Mouse (Mus musculus) liver, embryonic 14.5 days (tissue): Measurements from ENCODE around the gene Gm3591. TPM values are rescaled to one million over a fixed set of nuclear protein-coding genes. Genes with fewer than 3 reads are reported as not detected.
"Not testable (repeated sequence)": the region's sequence is repeated elsewhere in the genome, so short reads cannot be mapped to it uniquely, and the experiment has no call there.

Experiments
- ATAC-seq: fragments of 200-750 bp; cut with Nextera tagmentation; 2 replicates; pipeline ENCODE4 v1.8.0; 2017; ENCODE audit warnings: moderate number of reproducible peaks, mild to moderate bottlenecking, moderate library complexity; ENCODE audit not compliant: insufficient read depth
- DNase-seq, 3 experiments: peaks; one replicate each; pipeline ENCODE4 v3.0.0-alpha.2; 2012 to 2013; ENCODE audit warnings: low read depth in 3 of 3, low spot score in 3 of 3
- H3K27ac ChIP-seq: fragments of 300-500 bp; sonication (generic); 2 replicates; pipeline ENCODE4 v1.5.1; 2014; ENCODE audit warnings: moderate library complexity, mild to moderate bottlenecking, control low read depth, inconsistent platforms
- H3K27me3 ChIP-seq: fragments of 300-500 bp; sonication (generic); 2 replicates; pipeline ENCODE4 v1.6.1; 2014; ENCODE audit warnings: mild to moderate bottlenecking, low read length, moderate library complexity; ENCODE audit not compliant: control insufficient read depth, insufficient read depth
- H3K36me3 ChIP-seq: fragments of 300-500 bp; sonication (generic); replicated peaks from 2 replicates; pipeline ENCODE4 v1.6.1; 2014; ENCODE audit warnings: low read depth; ENCODE audit not compliant: control insufficient read depth, insufficient read depth
- H3K4me1 ChIP-seq, 2 experiments: fragments of 200-500 bp in 1 of 2; fragments of 300-500 bp in 1 of 2; sonication (generic) in 1 of 2; replicated peaks; 2 replicates each; pipeline ENCODE4 v1.6.1; 2012 to 2014; ENCODE audit warnings: antibody characterized with exemption in 1 of 2, inconsistent platforms in 1 of 2, low read length in 1 of 2; ENCODE audit not compliant: control insufficient read depth in 2 of 2, insufficient read depth in 2 of 2
- H3K4me2 ChIP-seq: fragments of 300-500 bp; sonication (generic); 2 replicates; pipeline ENCODE4 v1.6.1; 2014; ENCODE audit warnings: low read depth, mild to moderate bottlenecking, control low read depth, moderate library complexity
- H3K4me3 ChIP-seq, 2 experiments: fragments of 200-500 bp in 1 of 2; fragments of 300-500 bp in 1 of 2; sonication (generic) in 1 of 2; 2 replicates each; pipeline ENCODE4 v1.5.1; 2012 to 2014; ENCODE audit warnings: low read depth in 2 of 2, low read length in 2 of 2, mild to moderate bottlenecking in 2 of 2, control low read depth in 1 of 2, inconsistent platforms in 1 of 2, moderate library complexity in 1 of 2; ENCODE audit not compliant: insufficient read depth in 1 of 2
- H3K9ac ChIP-seq: fragments of 300-500 bp; sonication (generic); replicated peaks from 2 replicates; pipeline ENCODE4 v1.6.1; 2014; ENCODE audit warnings: mild to moderate bottlenecking, control low read depth, moderate library complexity
- H3K9me3 ChIP-seq: fragments of 300-500 bp; sonication (generic); 2 replicates; pipeline ENCODE4 v1.6.1; 2016; ENCODE audit warnings: low read length, mixed read lengths; ENCODE audit not compliant: control insufficient read depth
- WGBS: fragments of 180-500 bp; shearing (Covaris S2); extraction: QIAGEN DNeasy Blood & Tissue Kit; methylation state at CpG from one replicate; pipeline ENCODE4 v1.1.7; 2014; ENCODE audit not compliant: insufficient replicate concordance; 5-methylcytosine and 5-hydroxymethylcytosine counted together
- polyA plus RNA-seq, 2 experiments: library from polyadenylated mRNA; depleted of rRNA in 1 of 2; stranded (reverse) in 1 of 2; unstranded in 1 of 2; fragments of >200 nt; fragmentation: Nextera tagmentation in 1 of 2; extraction: Ambion mirVana in 1 of 2; gene quantifications; 2 replicates each; pipeline versions ENCODE4 v1.2.1 to v1.2.3; 2012 to 2014

Gene Gm3591
- polyA plus RNA-seq (2012; rRNA removed) (0.04 and 0.06 TPM in 2 replicates), polyA plus RNA-seq (2014; fragmentation: Nextera tagmentation; extraction: Ambion mirVana) (not detected in 2 replicates)

- not testable (repeated sequence) for H3K4me3 ChIP-seq, H3K36me3 ChIP-seq, DNase-seq, H3K4me2 ChIP-seq, H3K9me3 ChIP-seq, ATAC-seq, H3K27me3 ChIP-seq, H3K9ac ChIP-seq, H3K27ac ChIP-seq, H3K4me1 ChIP-seq
- no CpG with 5 or more reads among the region's 2 CpGs for WGBS
These were observed at the start of gene Gm3591 for GRCm38 (mm10) chr14:6412382-6412781. Gene Gm3591, minus strand, starts transcription at chr14:6412482.

- not testable (repeated sequence) for H3K9me3 ChIP-seq, ATAC-seq, H3K4me2 ChIP-seq, H3K9ac ChIP-seq, H3K36me3 ChIP-seq, H3K27me3 ChIP-seq, DNase-seq, H3K4me1 ChIP-seq, H3K27ac ChIP-seq, H3K4me3 ChIP-seq
- WGBS, result no CpG with 5 or more reads among the region's 4 CpGs
These were observed 32.2 kb upstream of the Gm3591 start, which contains the start of gene Gm3594 for GRCm38 (mm10) chr14:6444511-6444910. Gene Gm3594, minus strand, starts transcription at chr14:6444611.

- not testable (repeated sequence) for H3K27ac ChIP-seq, H3K36me3 ChIP-seq, H3K27me3 ChIP-seq, H3K4me1 ChIP-seq, H3K4me2 ChIP-seq, DNase-seq, H3K9ac ChIP-seq, H3K4me3 ChIP-seq, ATAC-seq, H3K9me3 ChIP-seq
- WGBS, result 63% methylated on average over 1 of the region's 4 CpGs
These were observed 28.5 kb upstream of the Gm3591 start for GRCm38 (mm10) chr14:6440774-6441173.

GRCm38 (mm10) chr14:6440206-6440605 is 27.9 kb upstream of the Gm3591 start:
- not testable (repeated sequence) for H3K36me3 ChIP-seq, H3K27me3 ChIP-seq, H3K4me3 ChIP-seq, ATAC-seq, H3K9ac ChIP-seq, H3K27ac ChIP-seq, H3K4me2 ChIP-seq, H3K4me1 ChIP-seq, H3K9me3 ChIP-seq, DNase-seq
- 0% methylated on average over 1 of the region's 5 CpGs for WGBS

- not testable (repeated sequence) for H3K4me3 ChIP-seq, ATAC-seq, H3K27me3 ChIP-seq, H3K27ac ChIP-seq, H3K4me2 ChIP-seq, H3K4me1 ChIP-seq, H3K9ac ChIP-seq, DNase-seq, H3K36me3 ChIP-seq, H3K9me3 ChIP-seq
- WGBS, result 20% methylated on average over 7 of the region's 42 CpGs
These were observed 14.5 kb upstream of the Gm3591 start for GRCm38 (mm10) chr14:6426766-6427165.

GRCm38 (mm10) chr14:6426353-6426752 is 14.1 kb upstream of the Gm3591 start:
- H3K36me3 ChIP-seq, result not testable (repeated sequence)
- WGBS, result 27% methylated on average over 20 of the region's 22 CpGs

GRCm38 (mm10) chr14:6390219-6390618 is 22.1 kb downstream of the Gm3591 start, which contains the start of gene Gm16440:
Gene Gm16440, minus strand, starts transcription at chr14:6390319.
- not testable (repeated sequence) for H3K4me2 ChIP-seq, H3K27me3 ChIP-seq, H3K36me3 ChIP-seq, H3K4me1 ChIP-seq, H3K27ac ChIP-seq, H3K9ac ChIP-seq, ATAC-seq, H3K4me3 ChIP-seq, DNase-seq, H3K9me3 ChIP-seq
- WGBS, result 59% methylated on average over 2 of the region's 4 CpGs

More at GRCm38 (mm10) chr14:6426353-6426752, 14.1 kb upstream of the Gm3591 start:
- DNase-seq, H3K9me3 ChIP-seq, ATAC-seq, H3K4me2 ChIP-seq, H3K27ac ChIP-seq, H3K4me3 ChIP-seq, H3K4me1 ChIP-seq, H3K27me3 ChIP-seq, H3K9ac ChIP-seq: not testable (repeated sequence)
